Mouse (Mus musculus): ENCODE measurements around the gene Cfap99.

Cfap99 gene

GRCm38 (mm10) chr5:34334081-34334480 lies 45.7 kb downstream of the Cfap99 start:
- no peak for DNase-seq (ENCODE audit: low spot score)

DNA sequence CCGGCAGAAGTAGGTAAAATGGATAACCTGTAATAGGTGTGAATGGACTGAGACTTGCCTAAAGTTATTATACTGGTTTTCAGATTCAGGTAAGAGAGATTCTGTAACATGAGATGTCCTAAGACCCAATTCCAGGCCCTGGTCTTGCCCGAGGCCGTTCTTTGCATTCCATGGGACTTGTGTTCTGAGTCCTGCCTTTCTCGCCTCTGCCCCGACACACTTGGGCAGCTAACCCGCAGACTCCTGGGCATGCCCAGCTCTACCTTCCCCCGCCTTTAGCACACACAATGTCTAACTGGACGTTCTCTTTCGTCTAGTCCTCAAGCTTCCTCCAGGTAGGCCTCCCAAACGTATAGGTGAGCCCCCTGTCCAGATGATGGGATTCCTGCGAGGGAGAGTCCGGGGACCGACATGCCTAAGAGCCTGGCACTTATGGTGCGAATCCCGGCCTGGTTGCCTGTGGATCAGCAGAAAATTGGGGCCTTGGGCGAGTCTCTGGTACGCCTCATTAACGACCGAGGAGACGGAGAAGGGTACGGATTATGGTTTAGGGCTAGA lies 47.2 kb downstream of the Cfap99 start:
- no peak for DNase-seq (ENCODE audit: low spot score)

DNA sequence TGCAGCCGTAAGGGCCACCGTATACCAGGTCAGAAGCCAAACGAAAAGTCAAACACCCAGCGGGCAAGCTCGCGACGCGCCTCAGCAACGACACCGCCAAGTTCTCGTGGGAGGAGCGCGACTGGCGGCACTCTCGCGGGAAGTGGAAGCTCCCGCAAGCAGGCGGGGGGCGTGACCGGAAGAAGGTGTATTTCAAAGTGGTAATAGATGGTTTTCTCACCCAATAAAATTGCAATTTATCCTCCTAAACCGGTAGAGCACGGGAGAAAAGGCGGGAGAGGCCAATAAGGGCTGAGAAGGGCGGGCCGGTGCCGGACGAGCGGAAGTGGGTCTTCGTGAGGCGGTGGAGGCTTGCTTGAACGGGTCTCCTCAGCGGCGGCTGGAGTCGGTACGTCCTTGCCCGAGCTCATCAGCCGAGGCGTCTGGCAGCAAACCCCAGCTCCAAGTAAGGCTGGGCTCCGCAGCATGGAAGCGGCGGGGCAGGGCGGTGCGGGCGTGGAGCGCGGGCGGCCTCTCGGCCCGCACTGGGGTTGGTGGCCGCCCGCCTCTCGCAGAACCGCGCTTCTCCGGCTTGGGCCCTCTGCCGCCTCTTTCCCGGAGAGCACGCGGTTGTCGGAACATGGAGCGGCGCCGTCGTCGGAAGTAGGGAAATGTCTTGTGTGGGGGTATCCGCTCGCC lies 47.8 kb downstream of the Cfap99 start, which contains the start of gene Rnf4:
Gene Rnf4, plus strand, starts transcription at position 193 of the 678 bp plus-strand sequence.
- peak; percentile 97 for DNase-seq (ENCODE audit: low spot score)

DNA sequence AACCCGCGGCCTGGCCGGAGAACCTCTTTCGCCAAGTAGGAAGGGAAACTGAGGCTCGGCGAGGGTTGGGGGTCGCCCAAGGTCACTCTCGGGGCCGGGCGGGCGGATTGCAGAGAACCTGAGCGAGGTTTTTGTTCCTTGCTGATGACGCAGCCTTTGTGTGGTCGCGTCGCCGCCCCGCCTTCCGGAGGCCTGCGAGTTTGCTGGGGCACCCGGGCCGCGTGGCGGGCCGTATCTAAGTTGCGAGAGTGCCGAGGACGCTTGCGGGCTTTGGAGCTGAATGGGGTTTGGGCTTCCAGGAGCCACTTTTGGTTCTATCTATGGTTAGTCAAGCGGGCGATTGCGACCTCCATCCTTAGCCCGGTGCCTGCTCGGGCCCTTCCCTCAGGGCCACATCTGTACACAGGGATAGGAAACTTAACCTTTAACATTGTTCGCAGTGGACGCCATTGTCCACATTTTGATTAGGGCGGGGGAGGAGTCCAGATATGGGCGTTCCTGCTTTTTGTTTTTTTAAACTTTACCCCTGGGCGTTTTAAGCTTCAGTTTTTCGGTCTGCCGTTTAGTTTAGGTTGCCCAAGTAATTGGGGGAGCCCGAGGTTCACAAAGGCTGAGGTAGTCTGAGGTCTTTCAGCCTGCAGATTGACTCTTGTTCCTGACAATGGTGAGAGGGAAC lies 48.5 kb downstream of the Cfap99 start:
- peak; percentile 70 for DNase-seq (ENCODE audit: low spot score)

DNA sequence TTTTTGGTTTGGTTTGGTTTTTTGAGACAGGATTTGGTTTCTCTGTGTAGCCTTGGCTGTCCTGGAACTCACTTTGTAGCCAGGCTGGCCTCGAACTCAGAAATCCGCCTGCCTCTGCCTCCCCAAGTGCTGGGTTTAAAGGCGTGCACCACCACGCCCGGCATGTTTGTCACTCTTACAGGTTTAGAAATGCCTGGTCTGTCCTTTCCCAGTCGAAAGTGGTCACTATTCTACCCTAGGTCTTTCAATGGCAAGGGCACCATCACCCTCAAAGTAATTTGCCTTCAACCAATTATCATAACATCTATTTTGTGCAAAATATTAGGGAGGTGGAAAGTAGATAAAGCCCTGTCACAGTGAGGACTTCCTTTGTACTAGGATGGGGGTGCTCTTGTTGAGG lies 51.8 kb downstream of the Cfap99 start:
- DNase-seq (ENCODE audit: low spot score): no peak

DNA sequence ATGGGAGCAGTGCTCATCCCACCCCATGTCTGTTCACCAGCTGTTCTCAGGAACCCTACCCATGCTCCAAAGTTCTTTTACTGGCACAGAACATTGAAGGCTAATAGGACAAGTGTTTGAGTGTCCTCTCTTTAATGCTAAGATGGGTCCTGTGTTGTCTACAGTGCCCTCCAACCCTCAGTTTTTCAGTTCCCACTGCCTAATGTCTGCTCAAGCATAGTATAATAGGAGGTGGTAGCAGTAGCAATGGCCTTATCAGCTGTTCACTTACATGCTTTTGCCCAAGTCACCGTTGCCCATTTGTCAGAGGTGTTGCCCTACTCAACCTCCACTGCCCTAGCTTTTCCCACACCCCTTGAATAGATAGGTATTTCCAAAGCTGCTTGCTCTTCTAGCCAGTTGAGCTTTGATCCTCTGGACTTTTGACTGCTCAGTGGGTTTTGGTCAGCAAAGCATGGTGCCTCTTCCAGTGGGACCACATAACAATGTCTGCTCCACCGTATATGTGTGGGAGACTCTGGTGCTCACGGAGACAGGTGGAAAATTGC lies 63.8 kb downstream of the Cfap99 start:
- no peak for DNase-seq (ENCODE audit: low spot score)

- DNase-seq (ENCODE audit: low spot score): no peak
These were observed 71.9 kb downstream of the Cfap99 start for GRCm38 (mm10) chr5:34360261-34360660.

DNA sequence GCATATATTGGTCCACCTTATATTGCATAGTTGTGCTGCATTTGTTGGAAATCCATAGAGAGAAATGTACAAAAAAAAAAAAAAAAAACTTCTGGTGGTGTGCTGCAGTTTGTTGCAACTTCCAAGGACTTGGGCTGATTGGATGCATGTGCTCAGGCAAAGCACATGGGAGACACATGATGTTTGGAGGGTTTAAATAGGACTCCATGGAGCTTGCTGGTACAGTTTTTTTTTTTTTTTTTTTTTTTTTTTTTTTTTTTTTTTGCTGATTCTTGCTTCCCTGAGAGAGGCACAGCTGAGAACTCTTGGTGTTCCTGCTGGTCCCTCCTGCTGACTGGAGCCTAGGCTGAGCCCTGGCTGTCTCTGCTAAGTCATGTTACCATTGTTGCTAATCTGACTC lies 74.7 kb downstream of the Cfap99 start:
- no peak for DNase-seq (ENCODE audit: low spot score)

DNA sequence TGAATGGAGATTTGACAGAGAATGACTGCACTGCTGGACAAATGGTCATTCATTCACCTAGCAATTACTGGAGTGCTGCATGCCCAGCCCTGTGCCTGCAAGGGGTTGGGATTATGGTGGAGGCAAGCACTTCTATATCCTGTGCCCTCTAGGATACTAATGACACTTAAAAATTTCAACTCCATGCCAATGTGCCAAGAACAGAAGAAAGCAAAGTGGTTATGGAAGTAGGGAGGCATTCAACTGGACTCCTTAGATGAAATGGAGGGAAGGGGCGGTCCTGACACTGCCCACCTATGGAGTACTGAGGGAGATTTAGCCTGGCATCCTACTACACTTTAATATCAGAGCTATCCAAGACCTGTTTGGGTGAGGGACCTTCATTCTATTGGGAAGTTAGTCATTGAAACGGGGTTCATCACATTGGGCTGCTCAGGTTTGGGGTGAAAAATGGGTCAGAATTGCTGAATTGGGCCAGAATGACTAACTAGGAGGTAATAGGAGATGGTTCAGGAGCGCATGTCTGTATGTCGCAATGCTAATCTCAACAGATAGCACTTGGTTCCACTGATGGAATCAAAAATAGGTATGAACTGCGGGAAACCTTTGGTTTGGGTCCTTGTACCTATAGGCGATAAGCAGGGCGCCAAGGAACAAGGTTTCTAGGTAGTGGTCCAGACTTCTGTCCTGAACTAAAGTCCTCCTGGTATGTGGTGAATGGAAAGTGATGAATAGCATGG lies 80.3 kb downstream of the Cfap99 start:
- DNase-seq (ENCODE audit: low spot score): no peak

DNA sequence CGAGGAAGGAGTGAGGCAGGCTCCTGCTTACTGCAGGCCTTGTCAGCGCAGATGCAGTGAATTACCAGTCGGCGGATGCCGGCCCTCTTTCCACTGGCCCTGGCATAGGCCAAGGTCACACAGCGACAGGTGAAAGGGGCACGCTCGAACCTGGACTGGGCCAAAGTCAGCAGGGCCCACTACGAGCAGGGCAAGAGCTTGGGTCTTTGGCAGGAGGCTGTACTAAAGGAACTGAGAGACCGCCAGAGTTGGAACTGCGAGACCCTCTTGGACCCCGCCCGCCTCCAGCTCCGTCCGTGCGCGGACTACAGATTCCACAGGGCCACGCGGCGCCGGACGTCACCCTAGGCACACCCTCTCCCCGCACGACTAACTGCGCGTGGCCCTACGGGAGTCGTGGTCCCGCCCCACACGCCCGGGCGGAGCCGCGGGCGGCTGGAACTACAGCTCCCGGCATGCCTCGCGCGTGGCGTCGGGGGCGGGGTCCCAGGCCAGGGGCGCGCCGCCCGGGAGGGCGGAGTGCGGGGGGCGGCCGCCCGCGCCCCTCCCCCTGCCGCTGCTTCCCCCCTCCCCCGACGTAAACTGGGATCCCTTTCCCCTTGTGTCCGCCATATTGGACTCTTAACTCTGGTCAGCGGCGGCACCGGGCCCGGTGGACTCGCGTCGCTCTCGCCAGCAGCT lies 81.1 kb downstream of the Cfap99 start, which contains the start of gene Fam193a:
Gene Fam193a, plus strand, starts transcription at position 593 of the 681 bp plus-strand sequence.
- DNase-seq (ENCODE audit: low spot score): peak; percentile 87

DNA sequence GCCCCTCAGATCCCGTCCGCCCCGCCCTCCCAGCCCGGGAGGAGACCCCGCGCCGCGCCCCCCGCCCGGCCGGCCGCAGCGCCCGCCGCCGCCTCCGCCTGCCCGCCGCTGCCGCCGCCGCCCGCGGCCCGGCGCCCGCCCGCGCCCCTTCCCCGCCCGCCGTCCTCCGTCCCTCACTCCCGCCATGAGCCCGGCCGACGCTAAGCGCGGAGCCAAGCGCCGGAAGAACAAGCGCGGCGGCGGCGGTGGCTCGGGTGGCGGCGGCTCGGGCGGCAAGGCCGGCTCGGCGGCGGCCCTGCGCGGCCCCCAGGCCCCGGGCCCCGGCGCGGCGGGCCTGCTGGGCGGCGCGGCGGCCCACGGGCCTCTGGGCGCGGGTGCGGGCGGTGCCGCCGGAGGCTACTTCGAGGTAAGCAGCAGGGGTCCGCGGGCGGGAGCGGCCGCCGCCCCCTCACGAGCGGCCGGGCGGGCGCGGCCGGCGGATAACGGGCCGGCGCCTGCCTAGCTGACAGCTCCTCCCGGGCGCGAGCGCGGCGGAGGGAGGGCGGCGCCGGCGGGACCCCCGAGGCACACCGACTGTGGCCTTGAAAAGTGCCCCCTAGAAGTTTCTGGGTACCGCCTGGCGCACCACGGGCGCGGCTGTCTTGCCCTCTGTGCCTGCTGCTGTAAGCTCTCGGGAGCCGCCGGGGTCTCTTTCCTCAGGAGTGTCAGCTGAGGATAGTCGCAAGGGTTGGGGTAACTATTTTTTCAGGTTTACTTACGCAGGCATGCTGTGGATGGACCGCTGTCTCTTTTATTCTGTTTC lies 81.8 kb downstream of the Cfap99 start:
- DNase-seq (ENCODE audit: low spot score): peak; percentile 27

DNA sequence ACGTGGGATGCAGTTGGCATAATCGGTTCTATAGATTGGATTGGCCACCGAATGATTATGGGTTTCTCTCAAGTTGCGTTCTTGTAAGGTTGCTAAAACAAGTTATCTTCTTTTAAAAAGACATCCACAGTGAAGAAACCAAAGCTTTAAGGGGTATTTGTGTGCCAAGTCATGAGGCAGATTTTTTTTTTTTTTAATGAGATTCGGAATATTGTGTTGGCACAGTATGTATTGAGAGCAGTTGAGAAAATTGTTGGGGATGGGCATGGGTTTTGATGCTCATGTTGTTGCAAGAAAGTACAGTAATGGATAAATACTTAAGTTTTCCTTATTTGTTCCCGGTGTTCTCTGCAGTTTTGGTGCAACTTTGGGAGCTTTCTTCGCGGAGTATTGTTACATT lies 82.4 kb downstream of the Cfap99 start:
- no peak for DNase-seq (ENCODE audit: low spot score)

DNA sequence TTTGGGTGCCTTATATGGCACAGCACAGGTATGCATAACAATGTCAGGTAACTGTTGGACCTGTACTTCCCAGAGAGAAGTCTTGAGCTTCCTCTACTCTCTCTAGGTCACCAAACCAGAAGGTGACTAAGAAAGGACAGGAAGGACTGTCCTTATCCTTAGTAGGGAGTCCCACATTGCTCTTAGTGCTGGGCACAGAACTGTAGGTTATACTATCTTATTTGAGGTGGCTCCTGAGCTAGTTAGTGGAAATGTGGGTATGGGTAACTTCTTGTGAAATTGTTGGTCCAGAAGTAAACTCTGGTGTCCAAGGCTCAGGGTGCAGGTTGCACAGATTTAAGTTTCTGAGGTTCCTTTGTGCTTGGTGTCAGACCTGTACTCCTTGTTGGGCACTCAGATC lies 83.7 kb downstream of the Cfap99 start:
- DNase-seq (ENCODE audit: low spot score): no peak

DNA sequence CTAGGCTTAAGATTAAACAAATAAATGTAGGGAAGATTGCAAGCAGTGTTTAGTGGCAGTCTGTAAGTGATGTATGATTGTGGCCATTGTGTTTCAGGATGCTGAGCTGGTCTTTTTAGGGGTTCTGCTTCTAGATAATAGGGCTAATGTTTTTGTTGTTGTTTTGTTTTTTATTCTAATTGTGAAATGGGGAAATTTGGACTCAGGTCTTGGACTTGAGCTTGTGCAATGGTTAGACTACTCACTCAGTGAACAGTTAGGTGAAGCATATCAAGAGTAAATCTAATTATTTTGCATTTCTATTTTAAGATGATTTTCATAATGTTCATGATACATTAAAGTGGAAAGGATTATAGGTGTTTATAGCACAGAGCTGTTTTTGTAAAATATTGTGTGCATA lies 84.1 kb downstream of the Cfap99 start:
- DNase-seq (ENCODE audit: low spot score): no peak

Data from c-Kit-positive CD71-positive TER-119-positive erythroid progenitor cells, embryonic 14.5 days (primary cell).